Mouse (Mus musculus) urinary bladder, adult 18-20 months (tissue): ENCODE data around the gene Tnks1bp1.

Source experiments
- DNase-seq, 2 experiments: peaks; one replicate each; pipeline ENCODE4 v3.0.0; 2022; ENCODE audit warnings: low spot score in 2 of 2, mixed read lengths in 2 of 2

Tnks1bp1 gene

DNA sequence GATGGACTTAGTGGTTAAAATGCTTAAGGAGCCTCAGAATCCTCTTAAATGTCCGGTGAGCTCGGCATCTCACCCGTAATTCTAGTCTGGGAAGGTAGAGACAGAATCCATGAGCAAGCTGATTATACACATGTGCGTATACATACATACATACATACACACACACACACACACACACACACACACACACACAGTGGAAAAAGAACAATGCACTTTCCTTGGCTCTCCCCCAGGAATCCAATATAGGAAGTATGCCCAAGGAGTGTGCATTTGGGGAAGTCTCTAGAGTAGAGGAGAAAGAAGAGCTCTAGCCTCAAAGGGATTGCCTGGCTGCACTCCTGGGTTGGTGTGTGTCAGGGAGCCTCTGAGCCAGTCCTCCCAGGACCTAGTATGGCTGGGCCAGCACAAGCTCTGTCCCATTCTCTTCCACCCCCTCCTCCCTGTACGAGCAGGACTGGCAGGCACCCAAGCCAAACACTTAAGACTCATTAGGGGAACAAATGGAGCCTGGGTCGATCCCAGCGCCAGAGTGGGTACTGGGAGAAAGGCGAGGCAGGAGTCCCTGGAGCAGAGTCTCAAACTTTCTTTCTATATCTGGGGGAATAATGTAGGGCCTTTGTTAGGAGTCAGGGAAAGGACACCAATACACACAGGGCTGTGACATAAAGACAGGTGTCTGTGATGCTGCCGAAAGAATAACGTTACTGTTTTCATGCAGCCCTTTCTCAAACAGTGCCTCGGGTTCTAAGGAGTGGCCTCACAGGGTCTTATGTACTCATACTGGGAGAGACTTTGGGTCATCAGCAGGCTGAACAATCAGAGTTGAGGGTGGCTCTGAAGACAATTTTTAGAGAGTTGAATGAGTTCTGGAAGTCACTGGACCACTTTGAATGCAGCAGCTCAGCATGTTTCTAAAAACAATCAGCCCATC is 41.2 kb downstream of the Tnks1bp1 start:
- DNase-seq = no peak

DNA sequence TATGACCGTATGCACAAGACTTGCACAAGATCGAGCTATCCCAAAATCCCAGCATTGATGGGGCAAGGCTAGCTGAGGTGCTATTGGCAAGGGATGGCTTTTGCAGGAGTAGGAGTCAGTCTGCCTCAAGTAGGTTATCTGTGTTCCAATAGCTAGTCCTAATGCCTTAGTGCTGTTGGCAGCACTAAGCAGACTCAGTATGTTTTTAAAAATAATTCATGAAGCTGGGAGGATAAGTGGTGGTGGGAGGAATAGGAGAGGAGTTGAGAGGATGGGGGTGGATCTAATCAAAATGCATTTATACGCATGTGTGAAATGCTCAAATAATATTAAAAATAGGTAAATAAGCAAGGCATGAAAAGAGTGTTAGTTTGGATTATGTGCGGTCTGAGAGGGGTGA is 43.5 kb downstream of the Tnks1bp1 start:
- DNase-seq = no peak

DNA sequence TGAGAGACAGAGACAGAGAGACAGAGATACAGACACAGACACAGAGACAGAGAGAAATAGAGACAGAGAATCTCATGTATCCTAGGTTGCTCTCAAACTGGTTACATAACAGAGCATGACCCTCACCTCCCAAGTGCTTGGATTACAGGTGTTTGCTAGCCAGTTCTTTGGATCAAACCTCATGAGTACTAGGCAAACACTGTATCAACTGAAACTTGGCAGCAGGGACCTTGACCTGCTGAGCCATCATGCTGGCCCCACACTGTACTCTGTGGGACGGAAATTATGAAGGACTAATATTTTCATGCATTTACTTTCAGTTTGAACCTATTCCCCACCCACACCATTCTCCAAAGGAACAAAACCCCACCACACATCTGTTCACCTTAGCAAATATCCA is 45.6 kb downstream of the Tnks1bp1 start:
- DNase-seq = no peak

- DNase-seq = no peak
Measured at GRCm38 (mm10) chr2:85095906-85096305, 48.1 kb downstream of the Tnks1bp1 start.

GRCm38 (mm10) chr2:85098014-85098413 is 50.2 kb downstream of the Tnks1bp1 start:
- no peak for DNase-seq

- peak; percentile 31 to 68 for DNase-seq
Measured at GRCm38 (mm10) chr2:85098824-85099511, 51.1 kb downstream of the Tnks1bp1 start.

DNA sequence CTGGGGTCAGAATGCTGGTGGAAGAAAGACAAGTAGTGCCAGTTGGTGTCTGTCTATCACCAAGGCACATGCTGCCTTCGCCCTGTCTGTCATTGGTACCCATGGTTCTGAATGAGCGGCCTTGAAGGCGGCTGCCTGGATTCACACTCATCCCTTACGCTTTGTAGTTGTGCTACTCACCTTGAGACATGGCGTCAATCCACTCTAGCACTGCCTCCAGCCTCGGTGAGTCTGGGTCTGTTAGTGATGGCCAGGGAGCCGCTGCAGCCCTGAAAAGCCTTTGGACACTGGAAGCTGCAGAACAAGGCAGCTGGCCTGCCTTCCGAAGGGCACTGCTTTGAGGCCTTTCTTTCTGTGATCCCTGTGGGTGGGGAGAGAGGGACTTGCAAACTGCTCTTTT is 55.4 kb downstream of the Tnks1bp1 start:
- DNase-seq = no peak

DNA sequence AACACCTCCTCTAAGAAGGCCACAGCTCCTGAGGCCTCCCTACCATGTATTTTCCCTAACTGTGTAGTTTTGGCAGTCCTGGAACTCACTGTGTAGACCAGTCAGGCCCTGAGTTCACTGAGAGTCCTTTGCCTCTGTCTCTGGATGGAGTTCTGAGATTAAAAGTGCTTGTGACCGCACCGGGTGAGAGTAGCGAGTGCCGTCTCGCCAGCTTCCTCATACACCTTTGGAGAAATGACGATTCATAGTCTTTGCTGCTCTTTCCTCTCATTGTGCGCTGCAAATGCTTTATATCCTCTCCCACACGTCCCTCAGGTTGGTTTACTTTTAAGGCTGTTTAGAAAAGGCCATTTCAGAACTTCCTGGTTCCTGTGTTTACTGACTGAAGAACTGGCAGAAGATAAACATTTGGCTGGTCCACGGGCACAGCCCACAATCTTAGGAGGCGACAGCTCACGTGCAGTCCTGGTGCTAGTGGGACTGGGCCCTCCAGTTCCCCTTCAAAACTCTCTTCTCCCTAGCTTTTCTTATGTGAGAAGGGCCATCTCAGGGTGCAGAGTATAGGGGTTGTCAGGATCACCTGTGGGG is 57.7 kb downstream of the Tnks1bp1 start:
- DNase-seq = no peak

GRCm38 (mm10) chr2:85106068-85106790 is 58.4 kb downstream of the Tnks1bp1 start:
- DNase-seq = no peak

GRCm38 (mm10) chr2:85106941-85107340 is 59.1 kb downstream of the Tnks1bp1 start:
- peak in 1 of 2 experiments; percentile 23 for DNase-seq

GRCm38 (mm10) chr2:85110288-85110875 is 62.6 kb downstream of the Tnks1bp1 start:
- DNase-seq = no peak
